Mouse (Mus musculus): ENCODE measurements around the gene Aatk. TPM values are rescaled to one million over a fixed set of nuclear protein-coding genes. Genes with fewer than 3 reads are reported as not detected.

Gene Aatk
- total and polyA plus RNA-seq, 3 experiments: 0.38 TPM; not detected in 2

DNA sequence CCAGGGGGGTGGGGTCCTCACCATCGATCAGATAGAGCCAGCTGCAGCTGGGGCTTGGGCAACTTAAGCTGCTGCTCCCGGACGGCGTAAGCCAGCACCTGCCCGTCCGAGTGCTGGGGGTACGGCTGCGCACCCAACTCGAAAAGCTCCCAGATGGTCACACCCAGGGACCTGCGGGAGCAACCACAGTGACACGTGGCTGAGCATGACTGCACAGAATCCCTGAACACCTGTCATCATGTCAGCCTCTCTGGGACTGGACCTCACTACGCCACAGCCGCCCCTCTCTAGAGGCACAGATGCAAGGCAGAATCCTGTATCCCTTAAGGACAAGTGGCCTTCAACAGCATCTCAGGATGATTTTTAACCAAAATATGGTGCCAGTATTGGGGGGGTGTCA, 34.3 kb downstream of the Aatk start:
- no peak for TF ChIP-seq GATA2 (IDR thresholded peaks at IDR 0.05; ENCODE audit: borderline replicate concordance, low read depth, low read length)
- TF ChIP-seq GATA1 (IDR thresholded peaks at IDR 0.05; ENCODE audit: borderline replicate concordance, low read length): no peak
- TF ChIP-seq POLR2AphosphoS5 (IDR thresholded peaks at IDR 0.05; ENCODE audit: insufficient replicate concordance, low read depth, low read length): no peak
- no peak for TF ChIP-seq TAL1 (conservative IDR thresholded peaks at IDR 0.05; ENCODE audit: low read depth, low read length)
- no peak for TF ChIP-seq CTCF (IDR thresholded peaks at IDR 0.05; ENCODE audit: low read depth, low read length)
- no peak for DNase-seq (ENCODE audit: low spot score)
- H3K9me3 ChIP-seq (replicated peaks): no peaks in the 10 kb centered on the region
- no peaks in the 10 kb centered on the region for H3K36me3 ChIP-seq (replicated peaks)
- H3K4me3 ChIP-seq (ENCODE audit: low read depth, low read length): no peak overlapping the region
- ATAC-seq (ENCODE audit: extremely low read depth, insufficient number of reproducible peaks, low FRiP score, poor library complexity, severe bottlenecking): no peak
- H3K27me3 ChIP-seq (ENCODE audit: insufficient read depth, low read length): peaks cover 69% of the 10 kb centered on the region
- peaks cover 5% of the 10 kb centered on the region for H3K4me1 ChIP-seq (ENCODE audit: insufficient read depth, low read depth, low read length)

DNA sequence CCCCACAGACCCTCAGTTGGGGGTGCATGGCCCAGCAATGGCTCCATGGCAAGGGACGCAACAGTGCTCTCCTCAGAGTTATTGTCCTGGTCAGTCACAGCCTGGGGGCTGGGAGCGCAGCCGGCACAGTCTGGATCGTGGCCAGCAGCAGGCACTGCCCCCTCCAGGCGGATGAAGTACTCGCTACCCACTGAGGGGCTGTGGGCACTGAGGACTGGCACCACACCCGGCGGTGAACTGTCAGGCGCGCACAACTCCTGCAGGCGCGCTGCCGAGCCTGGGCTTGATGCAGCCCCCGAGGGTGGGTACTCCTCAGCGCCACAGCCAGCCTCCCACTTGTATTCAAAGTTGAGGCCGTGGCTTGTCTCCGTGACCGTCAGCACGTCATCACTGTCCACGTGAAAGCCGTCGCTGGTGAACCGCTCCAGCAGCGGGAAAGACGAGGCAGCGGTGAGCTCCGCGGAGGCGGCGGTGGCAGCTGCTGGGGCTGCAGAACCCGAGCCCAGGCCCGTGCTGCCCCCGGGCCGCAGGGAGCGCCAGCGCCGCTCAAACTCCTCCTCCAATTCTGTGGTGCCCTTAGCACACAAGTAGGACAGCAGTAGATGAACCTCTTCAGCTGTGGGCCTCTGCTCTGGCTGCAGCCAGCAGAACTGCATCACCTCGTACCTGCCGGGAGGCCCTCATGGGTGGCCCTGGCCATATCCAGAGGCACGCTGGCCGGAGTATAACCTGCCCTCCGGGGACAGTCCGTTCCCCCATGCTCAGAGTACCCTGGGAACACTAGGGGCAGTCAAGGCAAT, 35.0 kb downstream of the Aatk start:
- TF ChIP-seq GATA1 (IDR thresholded peaks at IDR 0.05; ENCODE audit: borderline replicate concordance, low read length): no peak
- no peak for TF ChIP-seq GATA2 (IDR thresholded peaks at IDR 0.05; ENCODE audit: borderline replicate concordance, low read depth, low read length)
- TF ChIP-seq TAL1 (conservative IDR thresholded peaks at IDR 0.05; ENCODE audit: low read depth, low read length): no peak
- TF ChIP-seq CTCF (IDR thresholded peaks at IDR 0.05; ENCODE audit: low read depth, low read length): no peak
- TF ChIP-seq POLR2AphosphoS5 (IDR thresholded peaks at IDR 0.05; ENCODE audit: insufficient replicate concordance, low read depth, low read length): no peak
- H3K36me3 ChIP-seq (replicated peaks): no peaks in the 10 kb centered on the region
- peaks cover 5% of the 10 kb centered on the region for H3K4me1 ChIP-seq (ENCODE audit: insufficient read depth, low read depth, low read length)
- DNase-seq (ENCODE audit: low spot score) (no peak), ATAC-seq (ENCODE audit: extremely low read depth, insufficient number of reproducible peaks, low FRiP score, poor library complexity, severe bottlenecking) (no peak)
- H3K4me3 ChIP-seq (ENCODE audit: low read depth, low read length): no peak overlapping the region
- H3K9me3 ChIP-seq (replicated peaks): no peaks in the 10 kb centered on the region
- H3K27me3 ChIP-seq (ENCODE audit: insufficient read depth, low read length): peaks cover 70% of the 10 kb centered on the region

DNA sequence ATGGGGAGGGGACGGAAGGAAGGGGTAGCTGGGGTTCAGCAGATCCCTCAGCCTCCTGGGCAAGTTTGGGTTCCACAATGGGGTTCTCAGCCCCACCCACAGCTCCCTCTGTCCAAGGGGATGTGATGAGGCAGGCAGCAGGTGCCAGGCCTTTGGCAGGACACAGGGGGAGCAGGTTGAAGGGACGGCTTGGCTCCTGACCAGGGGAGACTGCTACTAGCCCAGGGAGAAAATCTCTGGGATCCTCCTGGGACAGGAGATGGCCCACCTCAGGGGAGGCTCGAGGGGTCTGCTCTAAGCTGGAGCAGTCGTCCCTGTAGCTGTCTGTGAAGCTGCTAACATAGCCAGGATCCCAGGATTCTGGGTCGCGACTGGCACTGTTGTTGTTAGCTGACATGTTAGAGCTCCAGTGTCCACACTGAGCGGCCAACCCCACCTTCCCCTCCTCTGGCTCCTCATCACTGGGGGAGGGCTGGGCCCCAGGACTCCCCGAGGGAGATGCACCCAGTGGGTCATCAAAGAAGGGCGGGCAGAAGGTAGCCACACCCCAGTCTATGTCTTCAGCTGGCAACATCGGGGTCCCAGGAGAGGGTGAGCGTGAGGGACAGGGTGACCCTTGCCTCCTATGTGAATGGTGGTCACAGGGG, 35.7 kb downstream of the Aatk start:
- peaks cover 70% of the 10 kb centered on the region for H3K27me3 ChIP-seq (ENCODE audit: insufficient read depth, low read length)
- H3K4me3 ChIP-seq (ENCODE audit: low read depth, low read length): no peak overlapping the region
- DNase-seq (ENCODE audit: low spot score): no peak
- H3K36me3 ChIP-seq (replicated peaks): no peaks in the 10 kb centered on the region
- H3K9me3 ChIP-seq (replicated peaks): no peaks in the 10 kb centered on the region
- no peak for TF ChIP-seq GATA2 (IDR thresholded peaks at IDR 0.05; ENCODE audit: borderline replicate concordance, low read depth, low read length)
- TF ChIP-seq GATA1 (IDR thresholded peaks at IDR 0.05; ENCODE audit: borderline replicate concordance, low read length): no peak
- no peak for TF ChIP-seq POLR2AphosphoS5 (IDR thresholded peaks at IDR 0.05; ENCODE audit: insufficient replicate concordance, low read depth, low read length)
- TF ChIP-seq CTCF (IDR thresholded peaks at IDR 0.05; ENCODE audit: low read depth, low read length): no peak
- no peak for TF ChIP-seq TAL1 (conservative IDR thresholded peaks at IDR 0.05; ENCODE audit: low read depth, low read length)
- H3K4me1 ChIP-seq (ENCODE audit: insufficient read depth, low read depth, low read length): peaks cover 5% of the 10 kb centered on the region
- ATAC-seq (ENCODE audit: extremely low read depth, insufficient number of reproducible peaks, low FRiP score, poor library complexity, severe bottlenecking): no peak

DNA sequence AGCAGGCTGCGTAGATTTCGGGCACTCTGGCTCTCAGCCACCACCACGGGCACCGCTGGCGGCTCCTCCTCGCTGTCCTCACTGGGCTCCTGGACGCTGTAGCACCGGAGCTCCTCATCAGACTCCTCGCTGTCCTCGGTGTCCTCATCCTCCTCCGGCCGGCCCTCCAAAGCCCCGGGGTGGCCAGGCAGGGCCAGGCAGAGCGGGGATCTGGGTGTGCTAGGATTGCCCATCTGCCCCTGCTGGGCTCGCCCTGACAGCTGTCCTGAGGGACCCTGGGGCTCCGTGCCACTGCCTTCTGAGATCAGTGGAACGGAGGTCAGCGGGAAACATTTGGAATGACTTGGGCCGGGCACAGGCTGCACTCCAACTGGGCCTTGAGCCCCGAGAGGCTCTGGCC, 37.0 kb downstream of the Aatk start:
- no peak for DNase-seq (ENCODE audit: low spot score)
- Histone ChIP-seq H3K27me3 (ENCODE audit: insufficient read depth, low read length) (peaks cover 73% of the 10 kb centered on the region), H3K9me3 (replicated peaks) (no peaks in the 10 kb centered on the region), H3K4me1 (ENCODE audit: insufficient read depth, low read depth, low read length) (peaks cover 5% of the 10 kb centered on the region), H3K4me3 (ENCODE audit: low read depth, low read length) (no peak overlapping the region), H3K36me3 (replicated peaks) (no peaks in the 10 kb centered on the region)
- TF ChIP-seq GATA1 (IDR thresholded peaks at IDR 0.05; ENCODE audit: borderline replicate concordance, low read length): no peak
- no peak for TF ChIP-seq CTCF (IDR thresholded peaks at IDR 0.05; ENCODE audit: low read depth, low read length)
- TF ChIP-seq GATA2 (IDR thresholded peaks at IDR 0.05; ENCODE audit: borderline replicate concordance, low read depth, low read length): no peak
- no peak for TF ChIP-seq POLR2AphosphoS5 (IDR thresholded peaks at IDR 0.05; ENCODE audit: insufficient replicate concordance, low read depth, low read length)
- no peak for TF ChIP-seq TAL1 (conservative IDR thresholded peaks at IDR 0.05; ENCODE audit: low read depth, low read length)
- ATAC-seq (ENCODE audit: extremely low read depth, insufficient number of reproducible peaks, low FRiP score, poor library complexity, severe bottlenecking): no peak

DNA sequence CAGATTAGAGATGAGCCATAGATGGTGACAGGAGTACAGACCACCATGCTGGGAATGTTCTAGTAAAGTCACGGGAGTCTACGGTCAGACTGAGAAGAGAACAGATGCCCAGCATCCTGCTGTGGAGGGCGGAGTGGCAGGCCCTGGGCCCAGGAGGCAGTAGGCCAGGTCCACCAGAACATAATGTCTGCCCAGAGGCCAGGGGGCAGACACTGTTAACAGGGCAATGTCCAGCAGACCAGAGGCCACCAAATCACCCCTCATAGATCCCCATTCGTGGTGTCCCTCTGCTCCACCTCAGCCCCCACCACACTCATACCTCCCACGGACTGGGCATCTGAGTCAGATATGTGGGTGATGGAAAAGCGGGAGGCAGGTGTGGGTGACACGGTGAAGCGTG, 38.0 kb downstream of the Aatk start:
- H3K27me3 ChIP-seq (ENCODE audit: insufficient read depth, low read length): peaks cover 67% of the 10 kb centered on the region
- DNase-seq (ENCODE audit: low spot score): no peak
- no peaks in the 10 kb centered on the region for H3K36me3 ChIP-seq (replicated peaks)

DNA sequence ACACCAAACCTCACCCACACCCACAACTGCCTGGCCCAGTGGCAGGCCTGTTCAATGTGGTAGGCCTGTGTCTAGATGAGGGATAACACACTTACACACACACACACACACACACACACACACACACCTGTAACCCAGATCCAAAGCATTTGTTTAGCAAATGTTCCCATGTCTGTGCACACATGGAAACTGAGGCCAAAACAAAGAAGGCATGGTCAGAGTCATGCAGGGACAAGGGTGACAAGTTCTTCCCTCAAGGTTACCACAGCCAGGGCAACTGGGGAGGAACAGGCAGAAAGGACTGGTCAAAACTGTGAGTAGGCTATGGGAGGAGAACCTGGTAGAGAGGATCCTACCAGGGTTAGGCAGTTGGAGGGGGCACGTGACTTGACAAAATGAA, 38.5 kb downstream of the Aatk start:
- H3K27me3 ChIP-seq (ENCODE audit: insufficient read depth, low read length): peaks cover 67% of the 10 kb centered on the region
- no peak overlapping the region for H3K4me3 ChIP-seq (ENCODE audit: low read depth, low read length)
- no peak for ATAC-seq (ENCODE audit: extremely low read depth, insufficient number of reproducible peaks, low FRiP score, poor library complexity, severe bottlenecking)
- H3K4me1 ChIP-seq (ENCODE audit: insufficient read depth, low read depth, low read length): peaks cover 4% of the 10 kb centered on the region
- DNase-seq (ENCODE audit: low spot score): no peak
- TF ChIP-seq CTCF (IDR thresholded peaks at IDR 0.05; ENCODE audit: low read depth, low read length): no peak
- no peak for TF ChIP-seq POLR2AphosphoS5 (IDR thresholded peaks at IDR 0.05; ENCODE audit: insufficient replicate concordance, low read depth, low read length)
- no peak for TF ChIP-seq GATA2 (IDR thresholded peaks at IDR 0.05; ENCODE audit: borderline replicate concordance, low read depth, low read length)
- no peak for TF ChIP-seq GATA1 (IDR thresholded peaks at IDR 0.05; ENCODE audit: borderline replicate concordance, low read length)
- TF ChIP-seq TAL1 (conservative IDR thresholded peaks at IDR 0.05; ENCODE audit: low read depth, low read length): no peak
- H3K9me3 ChIP-seq (replicated peaks): no peaks in the 10 kb centered on the region
- H3K36me3 ChIP-seq (replicated peaks): no peaks in the 10 kb centered on the region

More for the DNA sequence above, 38.0 kb downstream of the Aatk start:
- Histone ChIP-seq H3K4me3 (ENCODE audit: low read depth, low read length) (no peak overlapping the region), H3K4me1 (ENCODE audit: insufficient read depth, low read depth, low read length) (peaks cover 5% of the 10 kb centered on the region), H3K9me3 (replicated peaks) (no peaks in the 10 kb centered on the region)
- ATAC-seq (ENCODE audit: extremely low read depth, insufficient number of reproducible peaks, low FRiP score, poor library complexity, severe bottlenecking): no peak
- TF ChIP-seq CTCF (IDR thresholded peaks at IDR 0.05; ENCODE audit: low read depth, low read length) (no peak), GATA2 (IDR thresholded peaks at IDR 0.05; ENCODE audit: borderline replicate concordance, low read depth, low read length) (no peak), GATA1 (IDR thresholded peaks at IDR 0.05; ENCODE audit: borderline replicate concordance, low read length) (no peak), TAL1 (conservative IDR thresholded peaks at IDR 0.05; ENCODE audit: low read depth, low read length) (no peak)

Measured in G1E (cell line).